8 mouse cellular contexts compared by ENCODE assay signal in genomic region chr12:49391305-49392040, GRCm38 (mm10). TPM values are rescaled to one million over a fixed set of nuclear protein-coding genes. Genes with fewer than 3 reads are reported as not detected.
DNase-seq lines count a peak whose midpoint lies in the region; ATAC-seq and TF ChIP-seq lines count a peak whose summit lies in the region.

No protein-coding gene starts in this region.

- H3K4me1 ChIP-seq in lung, embryonic 14.5 days (ENCODE audit: insufficient read depth): no peaks in the 10 kb centered on the region
- H3K4me1 ChIP-seq in lung, adult 2 months (ENCODE audit: control insufficient read depth, insufficient read depth, low read length): no peaks in the 10 kb centered on the region
- peaks cover 2% of the 10 kb centered on the region; the same call in 1 of the 2 replicates for H3K4me1 ChIP-seq in embryonic facial prominence, embryonic 11.5 days (ENCODE audit: control insufficient read depth, insufficient read depth, low read length)
- H3K4me1 ChIP-seq in hindbrain, embryonic 12.5 days: peaks cover 6% of the 10 kb centered on the region; the same call in 1 of the 2 replicates
- H3K4me1 ChIP-seq in midbrain, embryonic 16.5 days (ENCODE audit: control insufficient read depth, insufficient read depth, low read length): peaks cover 3% of the 10 kb centered on the region; the same call in 1 of the 2 replicates

- H3K4me2 ChIP-seq in lung, embryonic 14.5 days: peak overlapping the region; percentile 46
- H3K4me2 ChIP-seq in embryonic facial prominence, embryonic 11.5 days (ENCODE audit: low read depth, low read length): peak overlapping the region; percentile 40
- peak overlapping the region; percentile 48 for H3K4me2 ChIP-seq in hindbrain, embryonic 12.5 days (replicated peaks)
- peak overlapping the region; percentile 34 for H3K4me2 ChIP-seq in midbrain, embryonic 16.5 days (ENCODE audit: low read length)

- H3K9ac ChIP-seq in lung, embryonic 14.5 days: no peak overlapping the region
- peak overlapping the region; percentile 56 for H3K9ac ChIP-seq in embryonic facial prominence, embryonic 11.5 days (replicated peaks; ENCODE audit: low read length)
- H3K9ac ChIP-seq in hindbrain, embryonic 12.5 days: 0 out of 2 replicates have a peak overlapping the region, but pooled peaks have one; percentile 18
- peak overlapping the region; percentile 18; the same call in 1 of the 2 replicates for H3K9ac ChIP-seq in midbrain, embryonic 16.5 days (ENCODE audit: low read depth, low read length)

- DNase-seq in lung, embryonic 14.5 days: peak; percentile 85
- no peak for DNase-seq in lung, adult 2 months
- peak; percentile 86 for DNase-seq in embryonic facial prominence, embryonic 11.5 days (ENCODE audit: low spot score)
- DNase-seq in layer of hippocampus, postnatal 14 days (ENCODE audit: low spot score in 2 of 2): peak; percentile 76 to 80
- no peak for DNase-seq in thymus, postnatal 25 days
- DNase-seq in cerebellum, adult 18-20 months: no peak

- H3K27me3 ChIP-seq in lung, embryonic 14.5 days (ENCODE audit: insufficient read depth, low read length): peaks cover 77% of the 10 kb centered on the region
- peaks cover 25% of the 10 kb centered on the region for H3K27me3 ChIP-seq in embryonic facial prominence, embryonic 11.5 days (ENCODE audit: control insufficient read depth, insufficient read depth, low read length)
- H3K27me3 ChIP-seq in hindbrain, embryonic 12.5 days: peaks cover 60% of the 10 kb centered on the region
- peaks cover 33% of the 10 kb centered on the region for H3K27me3 ChIP-seq in midbrain, embryonic 16.5 days (ENCODE audit: control insufficient read depth, insufficient read depth, low read depth, low read length)

- peak; percentile 67 for TF ChIP-seq CTCF in lung, embryonic 14.5 days (IDR thresholded peaks at IDR 0.05; ENCODE audit: low read depth)
- TF ChIP-seq CTCF in lung, adult 2 months (IDR thresholded peaks at IDR 0.05; ENCODE audit: insufficient read depth, low read length): no peak

- TF ChIP-seq POLR2A in lung, adult 2 months (IDR thresholded peaks at IDR 0.05; ENCODE audit: borderline replicate concordance, extremely low read depth, low read depth, low read length): no peak

- WGBS in lung, embryonic 14.5 days: 1% methylated on average over 42 of the region's 42 CpGs
- WGBS in lung, adult 2 months: 3% methylated on average over 42 of the region's 42 CpGs
- under 1% methylated on average over 42 of the region's 42 CpGs for WGBS in embryonic facial prominence, embryonic 11.5 days
- WGBS in hindbrain, embryonic 12.5 days: under 1% methylated on average over 42 of the region's 42 CpGs
- under 1% methylated on average over 42 of the region's 42 CpGs for WGBS in midbrain, embryonic 16.5 days

- H3K36me3 ChIP-seq in lung, embryonic 14.5 days (ENCODE audit: insufficient read depth): no peaks in the 10 kb centered on the region
- H3K36me3 ChIP-seq in embryonic facial prominence, embryonic 11.5 days (replicated peaks; ENCODE audit: control insufficient read depth, insufficient read depth, low read depth, low read length): no peaks in the 10 kb centered on the region
- no peaks in the 10 kb centered on the region for H3K36me3 ChIP-seq in hindbrain, embryonic 12.5 days
- H3K36me3 ChIP-seq in midbrain, embryonic 16.5 days (ENCODE audit: control insufficient read depth, insufficient read depth, low read length): no peaks in the 10 kb centered on the region

- ATAC-seq in lung, embryonic 14.5 days (ENCODE audit: insufficient read depth): peak; percentile 95
- peak; percentile 94 for ATAC-seq in embryonic facial prominence, embryonic 11.5 days (replicated peaks; ENCODE audit: insufficient number of reproducible peaks, low FRiP score, low TSS enrichment, low read depth)
- ATAC-seq in hindbrain, embryonic 12.5 days (ENCODE audit: low FRiP score): peak; percentile 97
- peak; percentile 94 for ATAC-seq in midbrain, embryonic 16.5 days

- H3K9me3 ChIP-seq in lung, embryonic 14.5 days (ENCODE audit: low read depth, low read length): no peaks in the 10 kb centered on the region
- H3K9me3 ChIP-seq in embryonic facial prominence, embryonic 11.5 days (replicated peaks; ENCODE audit: control insufficient read depth, low read length): no peaks in the 10 kb centered on the region
- no peaks in the 10 kb centered on the region for H3K9me3 ChIP-seq in hindbrain, embryonic 12.5 days (replicated peaks)
- H3K9me3 ChIP-seq in midbrain, embryonic 16.5 days (replicated peaks; ENCODE audit: control insufficient read depth, low read length, poor library complexity, severe bottlenecking): no peaks in the 10 kb centered on the region

- no peak overlapping the region for H3K27ac ChIP-seq in lung, embryonic 14.5 days (ENCODE audit: low read depth)
- no peak overlapping the region for H3K27ac ChIP-seq in embryonic facial prominence, embryonic 11.5 days (replicated peaks; ENCODE audit: low read depth, low read length)
- H3K27ac ChIP-seq in hindbrain, embryonic 12.5 days: 0 out of 2 replicates have a peak overlapping the region, but pooled peaks have one; percentile 23
- peak overlapping the region; percentile 26; the same call in 1 of the 2 replicates for H3K27ac ChIP-seq in midbrain, embryonic 16.5 days (ENCODE audit: low read length)

- peak overlapping the region; percentile 18 for H3K4me3 ChIP-seq in lung, embryonic 14.5 days (ENCODE audit: low read depth, low read length)
- H3K4me3 ChIP-seq in lung, adult 2 months (replicated peaks; ENCODE audit: extremely low read depth, low read depth, low read length): no peak overlapping the region
- H3K4me3 ChIP-seq in embryonic facial prominence, embryonic 11.5 days (ENCODE audit: low read depth, low read length): peak overlapping the region; percentile 25
- peak overlapping the region; percentile 23 for H3K4me3 ChIP-seq in hindbrain, embryonic 12.5 days
- peak overlapping the region; percentile 18 for H3K4me3 ChIP-seq in midbrain, embryonic 16.5 days (ENCODE audit: low read depth, low read length)

RNA-seq across cellular contexts. Expression of gene Gm43517, which starts 6.5 kb away (rescaled TPM):
- not detected in 2 replicates for polyA plus RNA-seq in lung, embryonic 14.5 days (2014; fragmentation: Nextera tagmentation; extraction: Ambion mirVana)
- not detected in 2 replicates for polyA plus RNA-seq in lung, adult 2 months (2012; rRNA removed)
- polyA plus RNA-seq in embryonic facial prominence, embryonic 11.5 days (2014; fragmentation: Nextera tagmentation; extraction: Ambion mirVana): 0.10 TPM in 1 of 2 replicates, not detected in the other
- polyA plus RNA-seq in hindbrain, embryonic 12.5 days (2016; fragmentation: Nextera tagmentation; extraction: Ambion mirVana): 0.07 and 0.08 TPM in 2 replicates
- total RNA-seq in layer of hippocampus, postnatal 14 days (2021): 10 to 100 TPM; 11.4 to 12.2 TPM
- polyA plus RNA-seq in midbrain, embryonic 16.5 days (2015; fragmentation: Nextera tagmentation; extraction: Ambion mirVana): 0.10 TPM in 1 of 2 replicates, not detected in the other

RNA-seq across cellular contexts. Expression of gene Foxg1, which starts 9.0 kb away (rescaled TPM):
- polyA plus RNA-seq in lung, embryonic 14.5 days (2014; fragmentation: Nextera tagmentation; extraction: Ambion mirVana): 0.09 TPM in 1 of 2 replicates, not detected in the other
- polyA plus RNA-seq in lung, adult 2 months (2012; rRNA removed): 0.07 TPM in 1 of 2 replicates, not detected in the other
- 3.7 and 5.0 TPM in 2 replicates for polyA plus RNA-seq in embryonic facial prominence, embryonic 11.5 days (2014; fragmentation: Nextera tagmentation; extraction: Ambion mirVana)
- 0.68 and 1.9 TPM in 2 replicates for polyA plus RNA-seq in hindbrain, embryonic 12.5 days (2016; fragmentation: Nextera tagmentation; extraction: Ambion mirVana)
- 100 to 1,000 TPM; 161 to 166 TPM for total RNA-seq in layer of hippocampus, postnatal 14 days (2021)
- 1.7 and 2.5 TPM in 2 replicates for polyA plus RNA-seq in midbrain, embryonic 16.5 days (2015; fragmentation: Nextera tagmentation; extraction: Ambion mirVana)

Comparison
In these comparisons a context has a peak if more than half of its experiments do, and no peak if none do; other contexts are left out.
1. DNase-seq: peak in lung, embryonic 14.5 days (single experiment), embryonic facial prominence, embryonic 11.5 days (single experiment) and layer of hippocampus, postnatal 14 days (2 of 2); none in lung, adult 2 months (single experiment), thymus, postnatal 25 days (single experiment) and cerebellum, adult 18-20 months (0 of 2).
2. H3K27ac ChIP-seq: peak in hindbrain, embryonic 12.5 days (single experiment) and midbrain, embryonic 16.5 days (single experiment); none in lung, embryonic 14.5 days (single experiment) and embryonic facial prominence, embryonic 11.5 days (single experiment).
3. Peak in every context shown above with its lines, with median percentiles within 50 percentile points of each other: ATAC-seq and H3K4me2 ChIP-seq.